Mouse (Mus musculus) cerebellum, adult (tissue): ENCODE measurements around the gene 4930430A15Rik.

Experiments
- ATAC-seq: cut with Nextera tagmentation; 2 replicates; pipeline ENCODE4 v1.9.2; 2017; ENCODE audit warnings: mild to moderate bottlenecking, moderate library complexity, mixed read lengths; ENCODE audit not compliant: insufficient number of reproducible peaks, low FRiP score, low TSS enrichment

Gene 4930430A15Rik

DNA sequence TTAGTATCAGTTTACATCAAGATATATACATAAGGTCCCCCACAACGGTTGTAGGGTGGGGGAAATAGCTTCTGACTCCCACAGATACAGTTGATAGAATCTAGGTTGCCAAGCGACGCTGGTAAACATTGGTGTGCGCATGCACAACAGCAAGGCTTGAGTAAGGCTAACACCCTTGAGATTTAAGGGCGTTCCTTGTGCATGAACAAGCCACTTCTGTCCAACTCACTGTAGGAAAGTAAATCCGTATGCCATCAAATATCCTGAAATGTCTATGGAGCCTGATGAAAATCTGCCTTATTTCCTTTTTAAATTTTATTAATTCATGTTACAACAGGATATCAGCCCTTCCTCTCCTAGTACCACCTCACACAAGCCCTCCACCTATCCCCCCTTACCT is at the start of gene 4930430A15Rik:
Gene 4930430A15Rik (minus strand): TSS at position 101 of the 400 bp plus-strand sequence.
- ATAC-seq = no peak

DNA sequence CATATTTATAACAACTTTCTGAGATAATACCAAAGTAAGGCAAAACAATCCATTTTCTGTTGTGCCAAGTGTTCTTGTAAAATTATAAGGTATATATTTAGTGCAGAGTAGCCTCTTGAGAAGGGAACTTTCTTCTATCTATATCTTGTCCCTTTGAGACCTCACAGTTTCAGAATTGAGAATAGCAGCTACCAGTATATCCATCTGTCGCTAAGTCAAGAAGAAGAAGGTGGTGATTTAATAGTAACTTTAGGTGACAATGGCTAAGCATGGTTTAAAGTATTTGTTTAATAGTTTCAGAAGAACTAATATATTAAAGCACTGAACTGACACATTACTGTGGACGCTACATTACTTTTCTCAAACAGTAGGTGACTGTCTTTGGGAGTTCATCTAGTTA is 44.6 kb upstream of the 4930430A15Rik start, which contains the start of gene Olfr1277:
Gene Olfr1277 (minus strand): TSS at position 101 of the 400 bp plus-strand sequence.
- no peak for ATAC-seq

DNA sequence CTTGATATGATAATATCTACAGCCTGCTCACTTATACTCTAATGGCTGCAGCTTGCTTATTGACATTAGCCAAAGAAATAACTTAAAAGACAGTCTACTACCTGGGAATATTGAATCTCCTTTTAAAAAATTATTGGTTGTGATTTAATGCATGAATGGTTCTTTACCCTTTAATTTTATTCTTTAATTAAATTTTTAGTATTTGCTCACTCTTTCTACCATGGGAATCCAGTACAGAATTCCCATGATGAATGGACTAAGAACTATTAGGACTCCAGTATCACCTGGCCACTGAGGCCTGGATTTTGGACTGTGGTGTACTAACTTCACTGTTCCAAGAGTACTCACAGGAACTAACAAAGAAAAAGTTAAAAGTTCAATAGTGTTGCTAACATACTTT is 24.8 kb upstream of the 4930430A15Rik start, which contains the start of gene Olfr1276:
Gene Olfr1276 (plus strand): TSS at position 301 of the 400 bp plus-strand sequence.
- ATAC-seq = no peak

DNA sequence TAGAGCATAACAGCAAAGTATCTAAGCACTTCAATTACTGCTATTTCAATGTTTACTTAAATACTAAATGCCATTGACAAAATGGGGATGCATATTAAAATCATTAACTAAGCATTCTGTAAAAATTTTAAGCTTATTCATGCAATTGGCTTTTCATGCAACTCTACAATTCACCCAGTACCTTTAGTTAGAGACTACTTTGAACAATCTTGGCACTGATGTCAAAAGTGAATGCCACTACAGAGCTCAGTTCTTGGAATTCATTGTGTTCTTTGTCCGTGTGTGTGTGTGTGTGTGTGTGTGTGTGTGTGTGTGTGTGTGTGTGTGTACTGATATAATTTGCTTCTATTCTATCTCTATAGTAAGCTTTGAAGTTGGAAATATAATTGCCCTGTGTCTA is 5.8 kb upstream of the 4930430A15Rik start, which contains the start of gene Olfr1275:
Gene Olfr1275 (minus strand): TSS at position 101 of the 400 bp plus-strand sequence.
- ATAC-seq = no peak

DNA sequence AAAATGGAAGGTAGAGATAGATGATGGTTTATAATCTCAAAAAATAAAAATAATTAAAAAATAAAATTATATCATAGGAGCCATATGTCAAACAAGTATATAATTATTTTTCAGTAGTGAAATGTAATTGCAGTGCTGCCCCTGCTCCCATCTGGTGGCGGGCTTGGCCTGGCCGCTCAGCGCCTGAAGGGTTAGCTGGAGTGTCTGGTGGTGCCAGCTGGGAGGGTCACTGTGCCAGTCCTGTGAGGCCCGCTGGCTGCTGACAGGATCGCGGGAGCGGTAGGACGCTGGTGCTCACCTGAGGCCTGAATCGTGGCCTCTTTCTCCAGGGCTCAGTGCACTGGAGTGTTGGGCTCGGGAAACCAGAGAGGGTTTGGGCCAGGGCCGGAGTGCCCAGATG is 47.3 kb downstream of the 4930430A15Rik start:
- no peak for ATAC-seq

DNA sequence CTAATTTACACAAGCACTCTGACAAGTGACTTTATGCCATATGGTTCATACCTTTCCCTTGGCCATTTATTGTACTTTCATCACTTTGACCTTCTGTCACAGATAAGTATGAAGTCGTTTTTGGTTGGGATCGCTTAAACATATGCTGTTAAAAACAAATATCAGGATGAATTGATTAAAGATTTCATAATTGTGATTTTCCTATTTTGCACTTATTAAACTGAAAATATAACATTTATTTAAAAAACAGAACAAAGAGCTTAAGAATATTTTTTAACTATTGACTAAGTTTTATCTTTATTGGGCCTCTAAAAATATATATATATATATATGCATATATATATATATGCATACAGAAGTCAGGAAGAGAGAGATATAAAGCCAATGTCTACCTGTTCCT is 76.6 kb downstream of the 4930430A15Rik start, which contains the start of gene Gm15130:
Gene Gm15130 (minus strand): TSS at position 101 of the 400 bp plus-strand sequence.
- no peak for ATAC-seq

DNA sequence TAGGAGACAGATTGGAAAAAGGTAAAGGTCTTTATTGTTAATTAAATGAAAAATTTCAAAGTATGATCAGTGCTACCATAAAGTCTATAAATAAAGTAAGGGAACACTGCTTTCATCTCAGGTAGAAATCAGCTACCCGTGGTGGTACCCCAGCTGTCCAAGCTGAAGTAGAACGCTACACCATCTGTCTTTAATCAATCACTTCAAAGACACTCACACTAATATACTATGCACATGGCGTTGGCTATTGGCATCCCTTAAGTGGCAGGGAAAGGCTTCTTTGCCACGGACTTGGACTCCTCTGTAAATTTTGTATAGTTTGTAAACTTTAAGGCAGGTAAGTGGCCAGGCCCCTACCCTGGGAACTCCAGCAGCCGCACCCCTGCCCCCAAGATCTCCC is 93.7 kb downstream of the 4930430A15Rik start:
- no peak for ATAC-seq
